Mouse (Mus musculus): Measurements from ENCODE around the gene Hint2.

The Hint2 gene

DNA sequence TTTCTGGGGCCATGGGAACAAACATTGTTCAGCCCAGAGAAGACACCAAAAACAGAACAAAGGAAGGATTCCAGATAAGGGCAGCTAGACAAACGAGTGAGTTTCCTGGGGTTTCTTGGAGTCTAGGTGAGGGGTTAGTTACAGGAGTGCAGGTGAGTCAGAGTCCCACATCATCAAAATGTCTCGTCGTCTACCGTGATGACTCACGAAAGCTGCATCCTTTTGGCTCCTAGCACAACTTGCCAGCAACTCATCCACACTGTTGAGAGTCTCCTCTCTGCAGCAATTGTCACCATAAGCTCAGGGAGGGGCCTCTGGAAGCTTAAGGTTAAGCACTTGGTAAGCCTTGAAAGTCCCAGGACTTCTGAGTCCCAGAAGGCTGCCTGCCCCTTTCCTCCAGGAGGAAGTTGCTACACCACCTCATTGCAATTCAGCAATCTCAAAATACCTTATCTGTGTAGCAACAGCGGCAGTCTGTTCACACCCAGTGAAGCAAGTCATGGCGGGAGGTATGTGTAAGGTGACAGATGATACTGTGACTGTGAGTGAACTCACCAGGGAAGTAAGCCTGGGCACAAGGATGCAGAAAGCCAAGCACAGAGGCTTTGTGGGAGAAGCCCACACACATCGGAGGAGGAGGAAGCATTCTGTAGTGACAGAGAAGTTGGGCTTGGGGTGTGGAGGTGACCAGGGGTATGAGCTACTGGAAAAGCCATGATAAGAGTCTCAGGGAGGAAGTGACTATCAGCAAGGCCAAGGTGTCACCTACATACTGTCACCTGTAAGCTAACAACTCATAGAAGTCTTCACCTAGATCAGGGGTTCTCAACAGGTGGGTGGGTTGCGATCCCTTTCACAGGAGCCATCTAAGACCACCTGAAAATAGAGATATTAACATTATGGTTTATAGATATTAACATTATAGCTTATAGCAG lies 51.2 kb downstream of the Hint2 start:
- DNase-seq (ENCODE audit: low spot score in 2 of 2), result no peak

Data from cerebellum, postnatal 4 days (tissue).